Mouse (Mus musculus) layer of hippocampus, adult 8-10 months (tissue): ENCODE results near the gene Fmo3. TPM values are rescaled to one million over a fixed set of nuclear protein-coding genes. Genes with fewer than 3 reads are reported as not detected.

Source experiments
- DNase-seq, 2 experiments: peaks; one replicate each; pipeline ENCODE4 v3.0.0; 2022; ENCODE audit warnings: low spot score in 2 of 2
- total RNA-seq, 4 experiments: library from RNA; stranded (reverse); gene quantifications; 2 replicates each; pipeline ENCODE4 v1.2.4; 2022

The Fmo3 gene
- total RNA-seq, 4 experiments from 2014 or later = not detected

DNA sequence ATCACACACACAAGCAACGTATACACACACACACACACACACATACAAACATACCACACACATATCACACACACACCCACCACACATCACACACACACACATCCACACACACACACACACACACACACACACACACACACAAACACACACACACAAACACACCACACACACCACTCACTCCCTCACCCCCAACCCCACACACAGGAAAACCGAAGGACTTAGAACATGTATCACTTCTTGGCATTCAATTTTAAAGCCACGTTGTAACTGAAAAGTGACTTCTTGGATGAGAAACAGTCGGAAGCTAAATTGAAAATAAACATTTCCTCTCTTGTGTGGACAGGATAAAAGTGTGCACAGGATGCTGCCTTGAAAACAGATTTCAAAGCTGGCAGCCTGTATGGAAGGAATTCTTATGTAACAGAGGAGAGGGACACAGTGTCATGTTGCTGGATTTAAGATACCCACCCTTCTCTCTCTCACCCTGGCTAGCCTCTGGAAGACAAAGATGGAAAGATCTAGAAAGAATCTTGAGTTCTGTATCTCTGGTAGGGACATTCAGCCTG, 52.9 kb downstream of the Fmo3 start:
- DNase-seq = no peak

DNA sequence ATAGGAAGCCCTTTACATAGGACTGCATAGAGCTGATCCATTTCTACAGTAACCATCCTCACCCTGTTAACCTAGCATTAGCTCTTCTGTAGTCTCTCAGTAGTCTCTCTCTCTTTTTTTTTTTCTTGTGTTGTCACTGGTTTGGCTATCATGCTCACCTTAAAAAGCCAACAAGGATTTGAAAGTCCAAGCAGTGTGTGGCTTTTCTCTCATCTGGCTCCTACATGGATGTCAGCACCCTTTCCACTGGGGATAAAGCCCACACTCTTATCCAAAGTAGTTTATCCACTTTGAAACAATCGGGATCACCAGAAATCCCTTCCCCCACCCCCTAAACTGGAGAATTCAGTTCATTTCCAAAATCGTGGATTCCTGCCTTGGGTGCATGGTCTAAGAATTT, 53.7 kb downstream of the Fmo3 start:
- no peak for DNase-seq

DNA sequence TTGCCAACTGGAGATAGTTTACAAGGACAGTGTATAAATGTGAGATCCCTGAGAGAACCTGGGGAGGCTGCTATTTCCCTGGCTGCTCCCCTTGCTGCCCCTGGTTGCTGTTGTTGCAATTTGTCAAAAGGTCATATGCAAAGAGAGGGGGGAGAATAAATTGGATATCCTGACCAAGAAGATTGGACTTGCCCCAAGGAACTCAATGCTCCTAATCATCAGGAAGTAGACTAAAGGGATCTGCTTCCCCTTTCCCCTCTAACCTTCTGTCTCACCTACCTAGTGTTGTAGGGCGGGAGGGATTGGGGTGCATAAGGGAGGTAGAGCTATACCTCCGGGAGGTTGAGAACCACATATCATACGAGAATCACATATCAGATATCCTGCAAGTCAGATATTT, 55.2 kb downstream of the Fmo3 start:
- no peak for DNase-seq

DNA sequence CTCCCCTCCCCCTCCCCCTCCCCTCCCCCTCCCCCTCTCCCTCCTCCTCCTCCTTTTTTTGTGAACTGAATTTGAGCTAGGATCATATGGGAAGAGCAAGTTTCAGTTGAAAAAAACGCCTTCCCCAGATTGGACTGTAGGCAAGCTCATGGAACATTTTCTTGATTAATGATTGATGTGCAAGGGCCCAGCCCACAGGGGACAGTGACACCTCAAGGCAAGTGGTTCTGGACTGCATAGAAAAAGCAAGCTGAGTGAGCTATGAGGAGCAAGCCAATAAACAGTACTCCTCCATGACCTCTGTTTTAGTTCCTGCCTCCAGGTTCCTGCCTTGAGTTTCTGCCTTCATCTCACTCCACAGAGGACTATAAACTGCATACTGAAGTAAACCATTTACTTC, 59.2 kb downstream of the Fmo3 start:
- DNase-seq = no peak

DNA sequence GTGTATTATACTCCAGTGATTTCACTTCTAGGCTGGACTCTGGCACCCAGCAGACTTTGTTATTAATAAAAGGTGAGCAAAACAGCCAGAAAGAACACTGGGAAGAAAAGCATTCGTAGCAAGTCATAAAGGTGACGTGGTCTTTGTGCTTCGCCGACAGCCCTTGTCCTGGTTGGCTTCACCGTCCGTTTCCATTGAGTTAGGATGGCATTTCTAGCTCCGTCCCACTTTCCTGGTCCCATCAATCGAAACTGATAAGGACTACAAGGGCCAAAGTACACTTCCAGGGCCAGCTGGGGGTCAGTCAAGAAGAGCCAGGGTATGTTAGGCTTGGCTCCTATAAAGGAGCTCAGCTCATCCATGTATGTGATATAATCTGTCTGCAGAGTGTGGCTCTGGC, 67.7 kb downstream of the Fmo3 start:
- DNase-seq = no peak

DNA sequence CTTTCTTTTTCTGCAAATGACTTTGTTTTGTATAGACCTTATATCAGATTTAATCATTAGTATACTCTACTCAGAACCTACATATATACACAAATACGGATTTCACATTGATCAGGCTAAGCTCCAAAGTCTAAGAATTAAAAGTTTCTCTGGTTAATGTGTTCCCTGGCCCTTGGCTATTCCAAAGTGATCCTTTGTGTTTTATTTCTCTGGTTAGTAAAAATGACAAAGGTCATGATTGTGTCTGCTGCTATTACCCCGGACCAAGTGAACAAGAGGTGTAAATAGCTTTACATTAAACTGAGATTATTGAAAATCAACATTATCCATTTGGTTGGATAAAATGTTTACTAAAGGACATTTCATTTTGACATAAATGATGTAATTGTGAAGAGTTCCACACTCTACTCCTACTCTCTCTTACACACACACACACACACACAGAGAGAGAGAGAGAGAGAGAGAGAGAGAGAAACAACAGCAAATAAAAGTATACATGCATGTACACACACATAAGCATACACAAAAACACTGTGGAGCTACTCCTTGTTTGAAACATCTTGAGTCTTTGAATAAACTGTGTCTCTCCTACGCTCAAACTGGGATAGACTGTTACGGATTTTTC, 69.3 kb downstream of the Fmo3 start:
- no peak for DNase-seq

DNA sequence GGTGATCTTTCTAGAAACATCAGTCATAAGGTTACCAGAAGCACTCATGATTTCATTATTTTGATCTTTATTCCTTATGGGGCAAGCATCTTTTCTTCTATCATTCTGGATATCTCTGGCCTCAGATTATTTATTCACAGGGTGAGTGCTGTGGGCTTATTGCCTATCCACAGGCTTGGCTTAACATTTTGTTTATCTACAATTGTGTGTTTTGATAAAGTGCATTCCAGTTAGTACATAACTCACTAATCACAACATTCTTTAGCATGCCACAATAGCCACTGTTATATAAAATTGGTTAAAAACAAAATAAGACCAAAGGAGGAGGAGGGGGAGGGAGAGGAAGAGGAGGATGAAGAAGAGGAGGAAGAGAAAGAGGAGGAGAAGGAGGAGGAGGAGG, 72.2 kb downstream of the Fmo3 start:
- no peak for DNase-seq

Other genes with a start within 250 kb of the Fmo3 start
- gene Prrc2c, start 244.0 kb downstream of the Fmo3 start, total RNA-seq = 100 to 1,000 TPM; 173 to 205 (median 183) TPM
- gene Fmo4, start 170.6 kb downstream of the Fmo3 start, total RNA-seq = under 1 TPM in 1 of 4 experiments, not detected in 3; 0.52 TPM
- gene Fmo1, start 117.9 kb downstream of the Fmo3 start, total RNA-seq = 10 to 100 TPM in 3 of 4 experiments, 1 to 10 TPM in 1; 10.0 to 11.0 (median 10.5) TPM
- gene Fmo2, start 85.8 kb downstream of the Fmo3 start, total RNA-seq = 1 to 10 TPM; 3.6 to 9.4 (median 6.0) TPM
- gene Fmo6, start 47.0 kb downstream of the Fmo3 start, total RNA-seq = not detected
- not detected for gene Mroh9, start 101.1 kb upstream of the Fmo3 start, total RNA-seq